Mouse (Mus musculus) embryonic facial prominence, embryonic 11.5 days (tissue): Measurements from ENCODE around the gene Ccdc65. TPM values are rescaled to one million over a fixed set of nuclear protein-coding genes. Genes with fewer than 3 reads are reported as not detected.

Experiments used
- ATAC-seq: fragments of 200-750 bp; cut with Nextera tagmentation; replicated peaks from 2 replicates; pipeline ENCODE4 v1.8.0; 2017; ENCODE audit warnings: low read depth; ENCODE audit not compliant: insufficient number of reproducible peaks, low FRiP score, low TSS enrichment
- DNase-seq: peaks from one replicate; pipeline ENCODE4 v3.0.0-alpha.2; 2015; ENCODE audit warnings: low spot score
- H3K27ac ChIP-seq: fragments of 300-500 bp; sonication (generic); replicated peaks from 2 replicates; pipeline ENCODE4 v1.5.1; 2014; ENCODE audit warnings: mild to moderate bottlenecking, low read depth, low read length, control low read depth
- H3K27me3 ChIP-seq: fragments of 300-500 bp; sonication (generic); 2 replicates; pipeline ENCODE4 v1.6.1; 2014; ENCODE audit warnings: mild to moderate bottlenecking, low read length, moderate library complexity, mixed read lengths; ENCODE audit not compliant: control insufficient read depth, insufficient read depth
- H3K36me3 ChIP-seq: fragments of 300-500 bp; sonication (generic); replicated peaks from 2 replicates; pipeline ENCODE4 v1.6.1; 2014; ENCODE audit warnings: low read depth, mild to moderate bottlenecking, low read length, moderate library complexity, mixed read lengths; ENCODE audit not compliant: control insufficient read depth, insufficient read depth
- H3K4me1 ChIP-seq: fragments of 300-500 bp; sonication (generic); 2 replicates; pipeline ENCODE4 v1.6.1; 2014; ENCODE audit warnings: low read length, mixed read lengths; ENCODE audit not compliant: control insufficient read depth, insufficient read depth
- H3K4me2 ChIP-seq: fragments of 300-500 bp; sonication (generic); 2 replicates; pipeline ENCODE4 v1.6.1; 2014; ENCODE audit warnings: low read depth, mild to moderate bottlenecking, control low read depth, low read length, moderate library complexity
- H3K4me3 ChIP-seq: fragments of 300-500 bp; sonication (generic); 2 replicates; pipeline ENCODE4 v1.5.1; 2014; ENCODE audit warnings: low read depth, low read length, control low read depth
- H3K9ac ChIP-seq: fragments of 300-500 bp; sonication (generic); replicated peaks from 2 replicates; pipeline ENCODE4 v1.6.1; 2014; ENCODE audit warnings: mild to moderate bottlenecking, control low read depth, low read length
- H3K9me3 ChIP-seq: fragments of 300-500 bp; sonication (generic); replicated peaks from 2 replicates; pipeline ENCODE4 v1.6.1; 2016; ENCODE audit warnings: mild to moderate bottlenecking, low read length, inconsistent platforms, mixed read lengths; ENCODE audit not compliant: control insufficient read depth
- WGBS: fragments of 180-500 bp; shearing (Covaris S2); extraction: QIAGEN DNeasy Blood & Tissue Kit; methylation state at CpG from one replicate; pipeline ENCODE4 v1.1.7; 2014; 5-methylcytosine and 5-hydroxymethylcytosine counted together
- polyA plus RNA-seq: library from polyadenylated mRNA; unstranded; fragments of >200 nt; fragmentation: Nextera tagmentation; extraction: Ambion mirVana; gene quantifications from 2 replicates; pipeline ENCODE4 v1.2.1, GENCODE M21; 2014

The Ccdc65 gene
- polyA plus RNA-seq, 1 experiment from 2014 or later = 1.3 TPM

DNA sequence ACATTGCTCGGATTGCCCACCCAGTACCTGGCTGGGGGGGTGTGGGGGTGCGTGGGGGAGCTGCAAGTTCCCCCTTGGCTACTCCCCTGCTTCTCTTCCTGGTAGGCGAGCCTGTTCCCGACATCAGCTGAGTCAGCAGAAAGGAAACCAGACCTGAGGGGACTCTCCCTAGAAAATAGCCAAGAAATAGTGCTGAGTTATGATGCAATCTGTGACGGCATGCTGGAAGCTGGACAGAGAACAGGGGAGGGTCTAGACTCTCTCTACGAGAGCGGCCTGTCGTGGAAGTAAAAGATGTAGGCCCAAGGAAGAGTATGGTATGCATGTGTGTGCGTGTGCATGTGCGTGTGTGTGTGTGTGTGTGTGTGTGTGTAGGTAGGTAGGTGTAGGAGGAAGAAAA lies 24.8 kb upstream of the Ccdc65 start:
- ATAC-seq = no peak
- no peaks in the 10 kb centered on the region; the same call in 1 of the 2 replicates for H3K27me3 ChIP-seq
- DNase-seq = no peak
- H3K4me2 ChIP-seq = no peak overlapping the region
- no peak overlapping the region for H3K4me3 ChIP-seq
- H3K4me1 ChIP-seq = no peaks in the 10 kb centered on the region
- no peaks in the 10 kb centered on the region for H3K36me3 ChIP-seq
- H3K9me3 ChIP-seq = no peaks in the 10 kb centered on the region
- no peak overlapping the region for H3K27ac ChIP-seq
- H3K9ac ChIP-seq = no peak overlapping the region
- 75% methylated on average over 10 of the region's 10 CpGs for WGBS

DNA sequence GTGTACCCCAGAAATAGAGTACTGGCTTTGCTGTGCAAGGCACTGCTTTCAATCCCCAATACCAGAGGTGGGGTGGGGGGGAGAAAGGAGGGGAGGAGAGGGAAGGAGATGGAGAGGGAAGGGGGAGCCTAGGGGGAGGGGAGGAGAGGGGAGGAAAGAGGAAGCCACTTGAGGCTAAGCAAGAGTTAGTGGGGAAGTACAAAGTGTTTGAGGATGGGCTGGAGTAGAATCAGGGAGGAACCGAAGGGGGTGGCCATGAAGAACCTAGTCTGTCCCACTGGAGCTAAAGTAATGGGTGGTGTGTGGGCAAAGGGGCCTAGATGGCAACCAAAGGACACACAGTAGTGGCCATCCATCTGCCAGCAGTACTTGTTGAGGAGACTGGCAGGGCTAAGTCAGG lies 24.3 kb upstream of the Ccdc65 start:
- no peaks in the 10 kb centered on the region for H3K4me1 ChIP-seq
- no peaks in the 10 kb centered on the region for H3K27me3 ChIP-seq
- H3K4me3 ChIP-seq = no peak overlapping the region
- no peaks in the 10 kb centered on the region for H3K36me3 ChIP-seq
- no peak for DNase-seq
- no peak for ATAC-seq
- 93% methylated on average over 1 of the region's 1 CpGs for WGBS
- H3K4me2 ChIP-seq = no peak overlapping the region
- H3K27ac ChIP-seq = no peak overlapping the region
- H3K9me3 ChIP-seq = no peaks in the 10 kb centered on the region
- H3K9ac ChIP-seq = no peak overlapping the region

DNA sequence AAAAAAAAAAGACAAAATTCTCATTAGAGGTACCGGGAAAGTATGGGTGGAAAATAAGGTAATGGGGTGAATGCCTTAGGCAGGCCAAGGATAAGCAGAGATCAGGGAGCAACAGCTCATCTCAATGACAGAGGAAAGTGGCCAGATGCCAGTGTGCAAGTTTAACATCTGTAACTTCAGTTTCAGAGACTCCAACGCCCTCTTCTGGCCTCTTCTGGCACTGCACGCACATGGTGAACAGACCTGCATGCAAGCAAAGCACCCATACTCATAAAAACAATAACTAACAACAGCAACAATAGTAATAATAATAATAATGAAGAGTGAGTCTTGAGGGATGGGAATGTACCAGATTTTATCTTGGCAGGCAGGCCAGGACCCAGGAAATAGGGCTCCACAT lies 22.1 kb upstream of the Ccdc65 start:
- Histone ChIP-seq H3K27me3 (no peaks in the 10 kb centered on the region), H3K4me2 (no peak overlapping the region), H3K9ac (no peak overlapping the region), H3K4me1 (no peaks in the 10 kb centered on the region), H3K27ac (no peak overlapping the region), H3K4me3 (no peak overlapping the region), H3K36me3 (no peaks in the 10 kb centered on the region), H3K9me3 (no peaks in the 10 kb centered on the region)
- ATAC-seq (no peak), DNase-seq (no peak)
- 68% methylated on average over 3 of the region's 3 CpGs for WGBS

DNA sequence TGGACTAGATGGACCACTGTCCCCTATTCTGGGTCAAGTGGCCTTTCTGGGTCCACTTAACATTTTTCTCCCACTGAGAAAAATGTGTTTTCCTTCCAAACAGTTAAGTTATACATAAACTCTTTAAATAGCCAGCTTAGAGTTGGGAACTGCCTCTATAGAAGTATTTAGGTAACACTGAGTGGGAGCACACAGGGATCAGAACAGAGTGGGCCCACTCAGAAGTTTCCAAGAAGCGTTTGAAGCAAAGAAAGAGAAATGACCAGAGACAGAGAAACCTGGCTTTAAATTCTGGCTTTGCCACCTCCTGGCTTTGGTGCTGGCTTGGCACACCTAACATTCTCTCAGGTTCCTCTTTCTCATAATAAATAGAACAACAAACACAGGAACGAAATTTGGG lies 18.3 kb upstream of the Ccdc65 start:
- Histone ChIP-seq H3K27ac (no peak overlapping the region), H3K4me1 (peaks cover 3% of the 10 kb centered on the region; the same call in 1 of the 2 replicates), H3K9me3 (no peaks in the 10 kb centered on the region), H3K36me3 (no peaks in the 10 kb centered on the region), H3K9ac (no peak overlapping the region), H3K4me2 (no peak overlapping the region), H3K4me3 (no peak overlapping the region), H3K27me3 (no peaks in the 10 kb centered on the region)
- ATAC-seq (no peak), DNase-seq (no peak)
- WGBS = 82% methylated on average over 2 of the region's 2 CpGs

DNA sequence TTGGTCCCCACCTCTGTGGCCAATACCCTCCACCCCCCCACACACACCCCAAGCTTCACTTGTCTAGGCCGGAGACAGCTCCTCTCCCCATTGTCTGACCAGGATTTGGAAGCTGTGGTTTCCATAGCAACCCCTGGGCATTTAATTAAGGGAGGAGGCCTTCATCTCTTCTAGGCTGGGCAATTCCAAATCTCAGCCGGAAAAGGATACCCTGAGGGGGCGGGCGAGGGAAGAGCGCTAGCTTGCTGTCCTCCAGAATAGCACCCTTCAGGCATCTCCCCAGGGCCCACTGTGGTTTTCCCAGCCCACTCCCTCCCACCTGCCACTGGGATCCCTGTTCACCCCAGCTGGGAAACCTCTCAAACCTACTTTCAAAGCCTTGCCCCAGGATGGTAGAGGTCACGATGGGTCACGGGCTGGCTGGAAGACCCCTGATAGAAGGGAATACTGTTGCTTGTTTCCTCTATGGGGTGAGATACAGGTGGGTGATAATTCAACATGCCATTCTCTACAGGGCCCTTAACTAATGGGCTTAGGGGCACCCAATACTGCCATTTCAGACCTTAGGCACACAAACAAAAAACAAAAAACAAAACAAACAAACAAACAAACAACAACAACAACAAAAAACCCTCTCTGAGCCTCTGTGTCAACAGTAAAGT lies 16.4 kb upstream of the Ccdc65 start:
- 7% methylated on average over 7 of the region's 7 CpGs for WGBS
- no peak overlapping the region for H3K4me2 ChIP-seq
- H3K27ac ChIP-seq = no peak overlapping the region
- H3K4me1 ChIP-seq = peaks cover 3% of the 10 kb centered on the region; the same call in 1 of the 2 replicates
- no peaks in the 10 kb centered on the region for H3K9me3 ChIP-seq
- H3K27me3 ChIP-seq = no peaks in the 10 kb centered on the region
- no peaks in the 10 kb centered on the region for H3K36me3 ChIP-seq
- H3K4me3 ChIP-seq = no peak overlapping the region
- H3K9ac ChIP-seq = no peak overlapping the region
- DNase-seq = peak; percentile 57
- ATAC-seq = no peak; the same call in 1 of the 2 replicates

DNA sequence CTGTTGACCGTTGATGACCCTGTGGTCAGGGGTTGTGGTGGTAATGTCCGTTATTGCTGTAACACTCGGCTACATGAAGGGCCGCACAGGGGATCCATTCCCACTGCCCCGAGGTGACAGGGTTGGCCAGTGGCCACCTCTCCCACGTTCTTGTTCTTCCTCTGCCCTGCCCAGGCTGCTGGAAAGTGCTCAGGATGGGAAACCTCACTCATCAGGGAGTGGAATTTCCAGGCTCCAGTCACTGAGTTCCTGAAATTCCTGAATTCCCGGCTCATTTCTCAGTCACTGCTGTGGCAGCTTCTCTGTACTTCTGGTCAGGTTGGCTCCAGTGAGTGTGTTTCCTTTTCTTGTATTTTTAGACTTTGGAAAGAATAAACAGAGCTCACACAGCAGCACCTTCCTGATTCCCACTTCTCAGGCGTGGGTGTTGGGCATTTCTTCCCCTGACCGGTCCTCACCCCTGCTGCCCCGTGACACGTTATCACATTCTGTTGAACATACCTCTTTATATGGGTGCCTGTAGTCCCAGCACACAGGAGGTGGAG lies 15.8 kb upstream of the Ccdc65 start:
- Histone ChIP-seq H3K36me3 (no peaks in the 10 kb centered on the region), H3K9me3 (no peaks in the 10 kb centered on the region), H3K4me1 (peaks cover 3% of the 10 kb centered on the region; the same call in 1 of the 2 replicates), H3K4me2 (no peak overlapping the region), H3K27me3 (no peaks in the 10 kb centered on the region), H3K27ac (no peak overlapping the region), H3K4me3 (no peak overlapping the region), H3K9ac (no peak overlapping the region)
- DNase-seq (peak; percentile 45), ATAC-seq (no peak)
- 36% methylated on average over 11 of the region's 11 CpGs for WGBS

DNA sequence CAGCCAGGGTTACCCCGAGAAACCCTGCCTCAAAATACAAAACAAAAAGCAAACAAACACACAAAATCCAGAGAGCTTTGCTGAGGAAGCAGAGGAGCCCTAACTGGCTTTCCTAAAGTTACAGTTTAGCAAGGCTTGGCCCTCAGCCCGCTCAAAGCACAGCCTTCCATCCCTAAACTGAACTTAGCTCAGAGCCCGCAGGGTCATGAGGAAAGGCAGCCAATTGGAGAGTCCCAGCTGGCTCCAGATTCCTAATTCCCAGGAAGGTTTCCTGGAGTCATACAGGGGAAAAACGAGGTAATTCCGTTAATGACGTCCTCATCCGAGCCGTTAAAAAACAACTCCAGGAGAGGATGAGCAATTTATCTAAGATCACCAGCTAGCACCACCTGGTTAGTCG lies 12.3 kb upstream of the Ccdc65 start:
- H3K36me3 ChIP-seq = no peaks in the 10 kb centered on the region
- H3K9ac ChIP-seq = no peak overlapping the region
- peaks cover 3% of the 10 kb centered on the region; the same call in 1 of the 2 replicates for H3K4me1 ChIP-seq
- DNase-seq (no peak), ATAC-seq (no peak)
- no peak overlapping the region for H3K4me3 ChIP-seq
- H3K4me2 ChIP-seq = no peak overlapping the region
- no peaks in the 10 kb centered on the region for H3K9me3 ChIP-seq
- H3K27ac ChIP-seq = no peak overlapping the region
- 51% methylated on average over 9 of the region's 9 CpGs for WGBS
- H3K27me3 ChIP-seq = peaks cover 11% of the 10 kb centered on the region

DNA sequence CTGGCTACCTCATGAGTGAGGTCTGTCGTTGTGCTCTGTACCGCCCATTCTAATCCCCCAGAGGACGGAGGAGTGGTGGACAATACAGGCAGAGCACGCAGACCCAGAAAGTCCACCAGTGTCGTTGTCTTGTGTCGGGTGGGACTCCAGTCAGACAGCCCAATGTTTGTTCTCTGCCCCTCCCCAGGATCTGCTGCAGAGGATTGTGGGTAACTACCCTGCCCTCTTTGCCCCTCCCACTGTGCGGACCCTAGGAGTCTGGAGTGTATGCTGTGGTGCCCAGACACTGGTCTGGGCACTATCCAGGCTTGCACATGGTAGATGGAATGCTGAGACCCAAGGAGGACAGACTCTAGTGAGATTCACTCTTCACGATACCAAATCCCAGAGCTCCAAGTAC lies 11.8 kb upstream of the Ccdc65 start:
- DNase-seq (no peak), ATAC-seq (no peak)
- Histone ChIP-seq H3K27ac (no peak overlapping the region), H3K4me3 (no peak overlapping the region), H3K9me3 (no peaks in the 10 kb centered on the region), H3K4me2 (no peak overlapping the region), H3K27me3 (peaks cover 11% of the 10 kb centered on the region), H3K9ac (no peak overlapping the region), H3K36me3 (no peaks in the 10 kb centered on the region), H3K4me1 (peaks cover 3% of the 10 kb centered on the region; the same call in 1 of the 2 replicates)
- WGBS = 60% methylated on average over 8 of the region's 8 CpGs
